Mouse (Mus musculus) G1E (cell line): Measurements from ENCODE around the gene Ddx6.

Experiments
- CTCF ChIP-seq: IDR thresholded peaks from 2 replicates; pipeline ENCODE4 v1.5.1; 2012; ENCODE audit warnings: low read depth, low read length, inconsistent platforms, mixed read lengths
- GATA1 ChIP-seq: IDR thresholded peaks from 2 replicates; pipeline ENCODE4 v1.6.1; 2012; ENCODE audit warnings: borderline replicate concordance, low read length, inconsistent platforms, mixed read lengths
- POLR2AphosphoS5 ChIP-seq: IDR thresholded peaks from 2 replicates; pipeline ENCODE4 v1.6.1; 2012; ENCODE audit warnings: low read depth, low read length, inconsistent platforms; ENCODE audit not compliant: insufficient replicate concordance
- TAL1 ChIP-seq: conservative IDR thresholded peaks from 2 replicates; pipeline ENCODE4 v1.6.1; 2012; ENCODE audit warnings: low read depth, low read length, inconsistent platforms, mixed read lengths

GRCm38 (mm10) chr9:44679565-44679964 lies 74.9 kb downstream of the Ddx6 start:
- TF ChIP-seq CTCF (no peak), GATA1 (no peak), POLR2AphosphoS5 (no peak), TAL1 (no peak)
